Mouse (Mus musculus): ENCODE measurements at regions not wholly inside any gene's neighbourhood (a gene's known extent, or its start where the extent isn't known, plus 50 kb on each side); places are given as distances from the start of the nearest gene placed in this dataset.

DNA sequence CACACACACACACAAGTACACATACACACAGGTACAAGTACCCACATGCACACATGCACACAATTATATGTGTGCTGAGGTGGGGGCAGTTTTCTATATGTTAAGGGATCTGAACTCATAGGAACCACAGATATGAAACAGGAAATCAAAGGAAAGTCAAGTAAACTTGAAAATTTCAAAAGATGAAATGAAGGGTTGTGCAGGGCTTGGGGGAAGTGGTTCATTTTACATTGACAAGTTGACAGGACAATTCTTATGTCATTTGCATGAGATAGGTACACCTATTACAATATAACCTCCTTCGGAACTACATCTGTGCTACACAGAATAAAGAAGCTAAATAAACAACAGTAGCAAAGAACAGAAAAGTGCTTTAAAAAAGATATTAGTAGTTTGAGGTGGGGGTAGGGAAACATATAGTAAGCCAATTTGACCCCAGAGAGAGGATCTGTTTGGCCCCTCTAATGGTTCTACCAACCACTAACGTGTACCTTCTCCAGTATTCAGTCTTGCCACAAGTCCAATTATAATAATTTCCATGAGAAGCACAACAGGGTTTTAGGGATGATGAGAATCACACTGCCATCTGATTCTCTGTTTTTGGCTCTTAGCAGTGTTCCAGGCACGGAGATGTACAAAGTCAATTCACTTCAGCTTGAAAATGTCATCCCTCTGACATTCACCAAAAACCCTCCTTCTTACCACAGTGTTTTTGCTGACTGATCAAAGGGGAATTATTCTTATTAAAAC lies 51.7 kb upstream of the Lin7a start:
- no peak for TF ChIP-seq CTCF (IDR thresholded peaks at IDR 0.05)
- Histone ChIP-seq H3K27ac (no peak overlapping the region), H3K4me3 (no peak overlapping the region)
- DNase-seq (ENCODE audit: extremely low spot score in 1 of 2, low spot score in 2 of 2), result no peak
- intact Hi-C loops (cut with DNase I), result no loop called here

DNA sequence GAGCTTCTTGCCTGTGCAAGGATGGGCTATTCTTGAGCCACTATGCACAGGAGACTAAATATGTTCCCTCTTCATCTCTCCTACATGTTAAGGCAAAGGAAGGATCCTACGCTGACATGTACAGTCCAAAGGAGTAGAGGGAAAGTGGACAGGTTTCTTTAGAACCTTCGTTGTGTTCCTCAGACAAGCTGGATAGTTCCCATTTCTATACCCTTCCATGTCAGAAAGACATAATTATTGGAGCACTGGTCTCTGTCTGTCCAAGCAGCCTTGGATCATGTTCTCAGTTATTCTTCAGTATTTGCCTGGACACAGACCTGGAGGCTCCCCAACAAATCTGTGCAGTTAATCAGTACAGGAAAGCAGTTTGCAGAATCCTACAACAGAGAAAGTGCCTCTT lies 51.0 kb upstream of the Lin7a start:
- intact Hi-C loops (cut with DNase I), result no loop called here
- H3K27ac ChIP-seq, result no peak overlapping the region
- no peak overlapping the region for H3K4me3 ChIP-seq
- DNase-seq (ENCODE audit: extremely low spot score in 1 of 2, low spot score in 2 of 2), result no peak
- TF ChIP-seq CTCF (IDR thresholded peaks at IDR 0.05), result no peak

DNA sequence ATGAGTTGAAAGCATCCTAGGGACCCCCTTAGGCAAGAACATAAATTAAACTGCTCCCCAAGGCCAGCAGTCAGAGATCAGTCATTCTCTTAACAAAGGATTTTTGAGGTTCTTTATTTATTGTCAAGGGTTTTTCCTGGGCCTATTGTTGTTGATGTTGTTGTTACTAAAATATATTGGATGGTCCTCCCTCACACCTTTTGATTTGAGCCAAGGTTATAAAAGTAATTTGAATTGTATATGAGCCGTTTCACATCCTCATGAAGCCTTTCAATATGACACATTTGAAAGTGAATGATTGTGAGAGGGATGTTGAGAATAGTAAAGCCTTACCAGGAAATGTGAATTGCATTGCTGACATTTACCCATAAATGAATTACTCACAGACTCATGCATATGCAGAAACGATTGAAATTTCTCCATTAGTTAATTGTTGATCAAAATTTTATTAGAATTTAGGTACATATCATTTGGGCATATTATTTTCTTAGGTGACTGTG lies 50.3 kb upstream of the Lin7a start:
- intact Hi-C loops (cut with DNase I), result no loop called here
- TF ChIP-seq CTCF (IDR thresholded peaks at IDR 0.05), result no peak

More for the DNA sequence above, 50.3 kb upstream of the Lin7a start:
- DNase-seq (ENCODE audit: extremely low spot score in 1 of 2, low spot score in 2 of 2), result no peak
- H3K4me3 ChIP-seq, result no peak overlapping the region
- H3K27ac ChIP-seq, result no peak overlapping the region

All from left cerebral cortex, adult 2 months (tissue).